Mouse (Mus musculus) urinary bladder, postnatal 25 days (tissue): Measurements from ENCODE around the gene Ccdc107.

ENCODE experiments used
- DNase-seq: peaks from one replicate; pipeline ENCODE4 v3.0.0; 2022; ENCODE audit warnings: low spot score

Ccdc107 gene

GRCm38 (mm10) chr4:43513300-43513699 is 20.6 kb downstream of the Ccdc107 start:
- no peak for DNase-seq

- no peak for DNase-seq
Measured at GRCm38 (mm10) chr4:43513791-43514190, 21.1 kb downstream of the Ccdc107 start.

- DNase-seq: no peak
Measured at GRCm38 (mm10) chr4:43515764-43516708, 23.3 kb downstream of the Ccdc107 start.

DNA sequence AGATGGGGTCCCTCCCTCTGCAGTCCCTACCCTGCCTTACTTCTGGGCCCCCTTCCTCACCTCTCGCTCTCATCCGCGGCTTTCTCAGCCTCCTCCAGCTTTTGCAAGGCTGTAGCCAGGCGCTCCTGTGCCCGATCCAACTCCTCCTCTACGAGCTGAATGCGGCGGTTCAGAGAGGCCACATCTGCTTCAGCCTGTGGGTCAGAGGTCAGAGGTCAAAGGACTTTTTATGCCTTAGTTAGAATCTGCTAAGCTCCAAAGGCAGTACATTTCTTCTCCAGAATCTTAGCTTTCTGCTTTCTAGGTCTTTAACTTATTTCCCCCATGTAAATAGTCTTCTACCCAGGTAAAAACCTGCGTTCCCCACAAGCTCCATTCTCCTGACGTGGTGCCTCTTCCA is 26.9 kb downstream of the Ccdc107 start:
- DNase-seq: no peak

GRCm38 (mm10) chr4:43519956-43520355 is 27.3 kb downstream of the Ccdc107 start:
- peak; percentile 88 for DNase-seq

DNA sequence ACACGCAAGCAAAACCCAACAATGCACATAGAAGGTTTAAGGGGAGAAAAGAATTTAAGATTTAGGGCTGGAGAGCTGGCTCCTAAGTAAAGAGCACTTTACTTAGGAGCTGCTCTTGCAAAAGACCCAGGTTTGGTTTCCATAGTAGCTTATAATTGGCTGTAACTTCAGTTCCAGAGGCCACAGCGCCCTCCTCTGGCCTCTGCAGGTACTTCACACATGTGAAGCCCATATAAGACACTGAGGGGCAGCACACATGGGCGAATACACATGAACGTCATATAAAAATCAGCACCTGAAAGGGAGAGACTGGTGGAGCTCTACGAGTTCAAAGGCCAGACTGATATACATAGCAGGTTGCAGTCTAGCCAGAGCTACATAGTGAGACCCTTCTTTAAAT is 35.2 kb downstream of the Ccdc107 start:
- no peak for DNase-seq

DNA sequence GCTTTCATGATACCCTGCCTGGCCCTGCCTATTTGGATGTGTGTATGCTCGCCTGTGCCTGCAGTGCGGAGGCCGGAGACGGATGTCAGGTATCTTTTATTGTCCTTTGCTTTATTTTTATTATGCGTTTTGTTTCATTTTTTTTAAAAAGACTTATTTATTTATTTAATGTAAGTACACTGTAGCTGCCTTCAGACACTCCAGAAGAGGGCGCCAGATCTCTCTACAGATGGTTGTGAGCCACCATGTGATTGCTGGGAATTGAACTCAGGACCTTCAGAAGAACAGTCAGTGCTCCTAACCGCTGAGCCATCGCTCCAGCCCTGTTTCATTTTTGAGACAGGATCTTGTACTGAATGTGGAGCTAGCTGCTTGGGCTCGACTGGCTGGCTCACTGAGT is 35.8 kb downstream of the Ccdc107 start:
- DNase-seq: no peak

DNA sequence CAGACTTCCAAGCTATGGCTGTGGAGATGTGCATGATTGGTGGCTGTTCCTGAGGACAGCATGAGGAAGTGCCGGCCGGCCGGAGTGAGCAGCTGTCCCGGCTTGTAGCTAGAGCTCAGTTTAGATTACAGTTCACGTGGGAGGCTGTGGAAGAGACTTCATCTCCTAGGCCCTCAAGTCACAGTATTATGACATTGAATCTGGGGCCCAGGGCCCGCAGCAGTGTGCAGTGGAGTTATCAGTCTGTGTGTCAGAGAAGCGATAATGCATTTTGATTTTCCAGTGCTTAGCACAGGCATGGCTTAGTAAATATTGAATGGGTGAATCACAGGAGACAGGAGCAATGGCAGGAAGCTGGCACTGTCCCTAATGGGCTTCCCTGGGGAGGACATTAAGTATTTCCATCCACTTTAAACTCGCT is 37.4 kb downstream of the Ccdc107 start:
- DNase-seq: no peak

DNA sequence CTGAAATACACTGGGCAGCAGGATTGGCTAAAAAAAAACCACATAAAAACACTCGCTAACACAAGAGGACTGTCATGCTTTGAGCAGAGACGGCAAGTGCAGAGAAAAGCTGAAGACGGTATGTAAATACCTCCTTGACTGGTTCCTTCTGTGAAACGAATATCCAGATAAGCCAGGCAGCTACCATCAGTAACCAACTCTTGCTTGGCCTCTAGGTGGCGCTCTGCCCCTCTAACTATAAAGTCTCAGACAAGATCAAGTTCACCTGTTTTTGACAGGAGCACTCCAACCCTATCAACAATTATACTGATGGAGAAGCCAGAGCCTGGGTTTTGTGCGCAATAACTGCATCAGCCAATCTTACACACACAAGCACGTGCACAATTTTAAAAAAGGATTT is 37.9 kb downstream of the Ccdc107 start:
- peak; percentile 80 for DNase-seq

GRCm38 (mm10) chr4:43533270-43533669 is 40.6 kb downstream of the Ccdc107 start:
- no peak for DNase-seq

GRCm38 (mm10) chr4:43535628-43536027 is 42.9 kb downstream of the Ccdc107 start:
- no peak for DNase-seq

- DNase-seq: no peak
Measured at GRCm38 (mm10) chr4:43536031-43536430, 43.3 kb downstream of the Ccdc107 start.

- no peak for DNase-seq
Measured at GRCm38 (mm10) chr4:43542044-43542443, 49.3 kb downstream of the Ccdc107 start.
